Mouse (Mus musculus) forebrain, embryonic 13.5 days (tissue): ENCODE data around the gene Rint1. TPM values are rescaled to one million over a fixed set of nuclear protein-coding genes. Genes with fewer than 3 reads are reported as not detected.

ENCODE experiments used
- ATAC-seq: fragments of 200-750 bp; cut with Nextera tagmentation; 2 replicates; pipeline ENCODE4 v1.8.0; 2017
- H3K27ac ChIP-seq: fragments of 300-500 bp; sonication (generic); 2 replicates; pipeline ENCODE4 v1.5.1; 2015; ENCODE audit warnings: inconsistent platforms, mild to moderate bottlenecking, moderate library complexity
- H3K27me3 ChIP-seq: fragments of 300-500 bp; sonication (generic); 2 replicates; pipeline ENCODE4 v1.6.1; 2015; ENCODE audit warnings: mild to moderate bottlenecking, inconsistent platforms
- H3K36me3 ChIP-seq: fragments of 300-500 bp; sonication (generic); 2 replicates; pipeline ENCODE4 v1.6.1; 2015; ENCODE audit warnings: mild to moderate bottlenecking, inconsistent platforms; ENCODE audit not compliant: poor library complexity, severe bottlenecking
- H3K4me1 ChIP-seq: fragments of 300-500 bp; sonication (generic); 2 replicates; pipeline ENCODE4 v1.6.1; 2015; ENCODE audit warnings: inconsistent platforms
- H3K4me2 ChIP-seq: fragments of 300-500 bp; sonication (generic); 2 replicates; pipeline ENCODE4 v1.6.1; 2015; ENCODE audit warnings: inconsistent platforms, mild to moderate bottlenecking, moderate library complexity
- H3K4me3 ChIP-seq: fragments of 300-500 bp; sonication (generic); 2 replicates; pipeline ENCODE4 v1.5.1; 2015; ENCODE audit warnings: mild to moderate bottlenecking, inconsistent platforms
- H3K9ac ChIP-seq: fragments of 300-500 bp; sonication (generic); 2 replicates; pipeline ENCODE4 v1.6.1; 2015; ENCODE audit warnings: mild to moderate bottlenecking, inconsistent platforms
- H3K9me3 ChIP-seq: fragments of 300-500 bp; sonication (generic); replicated peaks from 2 replicates; pipeline ENCODE4 v1.6.1; 2016; ENCODE audit warnings: inconsistent platforms
- WGBS: fragments of 180-500 bp; shearing (Covaris S2); methylation state at CpG from one replicate; pipeline ENCODE4 v1.1.7; 2015; 5-methylcytosine and 5-hydroxymethylcytosine counted together
- polyA plus RNA-seq: library from polyadenylated mRNA; unstranded; fragments of >200 nt; fragmentation: Nextera tagmentation; extraction: Ambion mirVana; gene quantifications from 2 replicates; pipeline ENCODE4 v1.2.1, GENCODE M21; 2015

Rint1 gene
- 29.8 and 34.8 TPM in 2 replicates for polyA plus RNA-seq

GRCm38 (mm10) chr5:23787536-23788389 lies at the start of gene Rint1:
Gene Rint1, plus strand, starts transcription at chr5:23787711.
- H3K27ac ChIP-seq = no peak within 1 kb of the TSS; the same call in 1 of the 2 replicates

DNA sequence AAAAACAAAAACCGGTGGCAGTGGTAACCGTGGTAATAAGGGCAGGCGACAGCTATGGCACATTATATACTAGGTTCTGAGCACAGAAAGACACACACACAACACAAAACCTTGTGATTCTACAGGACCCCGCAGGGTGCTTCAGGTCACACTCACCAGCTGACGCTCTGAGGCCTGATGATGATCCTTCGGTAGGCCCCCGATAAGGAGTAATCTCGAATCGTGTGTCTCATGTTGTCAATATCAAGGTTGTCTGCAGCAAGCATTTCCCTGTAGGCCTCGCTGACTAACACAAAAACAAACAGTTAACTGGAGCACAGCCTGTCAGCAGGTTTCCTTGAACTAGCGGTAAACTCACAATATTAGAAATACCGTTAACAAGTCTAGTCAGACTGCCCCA lies 44.2 kb upstream of the Rint1 start:
- H3K4me1 ChIP-seq = no peaks in the 10 kb centered on the region
- no peak overlapping the region for H3K9ac ChIP-seq
- H3K4me2 ChIP-seq = no peak overlapping the region
- no peak overlapping the region for H3K27ac ChIP-seq
- H3K9me3 ChIP-seq = no peaks in the 10 kb centered on the region
- no peaks in the 10 kb centered on the region for H3K27me3 ChIP-seq
- WGBS = 96% methylated on average over 12 of the region's 12 CpGs
- no peak overlapping the region for H3K4me3 ChIP-seq
- H3K36me3 ChIP-seq = peaks cover 66% of the 10 kb centered on the region
- no peak for ATAC-seq

More at GRCm38 (mm10) chr5:23787536-23788389, at the start of gene Rint1:
- Histone ChIP-seq H3K4me3 (peak within 1 kb of the TSS; percentile 95), H3K9me3 (no peaks in the 10 kb centered on the region; the same call in 1 of the 2 replicates), H3K36me3 (peaks cover 10% of the 10 kb centered on the region; the same call in 1 of the 2 replicates), H3K4me1 (peaks cover 14% of the 10 kb centered on the region), H3K4me2 (peak within 1 kb of the TSS; percentile 97), H3K9ac (peak within 1 kb of the TSS; percentile 88), H3K27me3 (no peaks in the 10 kb centered on the region)
- peak; percentile 81 for ATAC-seq
- WGBS = 2% methylated on average over 47 of the region's 47 CpGs

GRCm38 (mm10) chr5:23749882-23750281 lies 37.6 kb upstream of the Rint1 start:
- ATAC-seq = no peak
- peaks cover 39% of the 10 kb centered on the region for H3K36me3 ChIP-seq
- no peak overlapping the region for H3K4me3 ChIP-seq
- WGBS = 77% methylated on average over 2 of the region's 2 CpGs
- H3K27me3 ChIP-seq = no peaks in the 10 kb centered on the region
- no peak overlapping the region for H3K27ac ChIP-seq
- H3K9me3 ChIP-seq = no peaks in the 10 kb centered on the region
- H3K4me2 ChIP-seq = no peak overlapping the region
- H3K4me1 ChIP-seq = no peaks in the 10 kb centered on the region
- H3K9ac ChIP-seq = no peak overlapping the region

GRCm38 (mm10) chr5:23755591-23755990 lies 31.9 kb upstream of the Rint1 start:
- Histone ChIP-seq H3K4me3 (no peak overlapping the region), H3K27ac (no peak overlapping the region), H3K4me2 (no peak overlapping the region), H3K4me1 (no peaks in the 10 kb centered on the region), H3K9ac (no peak overlapping the region), H3K27me3 (no peaks in the 10 kb centered on the region), H3K9me3 (no peaks in the 10 kb centered on the region), H3K36me3 (peaks cover 27% of the 10 kb centered on the region)
- no peak for ATAC-seq
- 95% methylated on average over 9 of the region's 9 CpGs for WGBS

DNA sequence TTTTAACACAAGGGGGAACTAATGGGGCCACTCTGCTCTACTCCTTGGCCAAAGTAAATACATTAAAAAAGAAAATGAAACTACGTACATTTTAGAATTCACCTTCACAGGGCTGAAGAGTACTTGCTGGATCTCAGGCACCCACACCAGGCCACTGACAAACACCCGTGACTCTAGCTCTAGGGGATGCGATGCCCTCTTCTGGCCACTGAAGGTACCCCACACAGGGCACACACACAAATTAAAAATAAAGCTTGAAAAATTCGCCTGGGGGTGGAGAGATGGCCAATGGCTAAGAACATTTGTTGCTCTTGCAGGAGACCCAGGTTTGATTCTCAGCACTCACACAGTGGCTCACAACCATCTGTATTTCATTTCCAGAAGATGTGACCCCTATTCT lies 31.1 kb upstream of the Rint1 start:
- WGBS = 98% methylated on average over 4 of the region's 4 CpGs

DNA sequence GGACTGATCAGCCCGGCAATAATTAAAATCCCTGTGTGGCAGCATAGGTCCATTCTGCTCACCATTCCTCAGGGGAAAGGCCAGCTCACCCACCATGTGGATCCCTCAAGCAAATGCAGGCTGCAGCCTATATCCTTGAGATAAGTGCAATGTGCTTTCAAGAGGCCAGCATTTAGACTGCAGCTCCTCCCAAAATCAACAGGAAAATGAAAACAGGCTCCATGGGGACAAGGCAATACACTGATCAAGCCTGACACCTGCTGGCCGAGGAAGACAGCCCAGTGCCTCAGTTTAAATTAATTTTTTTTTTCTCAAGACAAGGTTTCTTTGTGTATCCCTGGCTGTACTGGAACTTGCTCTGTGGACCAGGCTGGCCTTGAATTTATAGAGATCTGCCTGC lies 28.9 kb upstream of the Rint1 start:
- ATAC-seq = peak; percentile 55; the same call in 1 of the 2 replicates
- Histone ChIP-seq H3K4me1 (no peaks in the 10 kb centered on the region), H3K27ac (no peak overlapping the region), H3K27me3 (no peaks in the 10 kb centered on the region), H3K4me2 (no peak overlapping the region), H3K9me3 (no peaks in the 10 kb centered on the region), H3K36me3 (peaks cover 28% of the 10 kb centered on the region), H3K9ac (no peak overlapping the region), H3K4me3 (no peak overlapping the region)
- 53% methylated on average over 2 of the region's 2 CpGs for WGBS

More for the DNA sequence above, 31.1 kb upstream of the Rint1 start:
- Histone ChIP-seq H3K4me2 (no peak overlapping the region), H3K9ac (no peak overlapping the region), H3K4me1 (no peaks in the 10 kb centered on the region), H3K4me3 (no peak overlapping the region), H3K36me3 (peaks cover 25% of the 10 kb centered on the region), H3K27ac (no peak overlapping the region), H3K27me3 (no peaks in the 10 kb centered on the region), H3K9me3 (no peaks in the 10 kb centered on the region)
- no peak for ATAC-seq

- no peak for ATAC-seq
- no peaks in the 10 kb centered on the region for H3K9me3 ChIP-seq
- no peak overlapping the region for H3K4me2 ChIP-seq
- H3K27me3 ChIP-seq = no peaks in the 10 kb centered on the region
- whole genome bisulfite sequencing = 91% methylated on average over 6 of the region's 6 CpGs
- H3K9ac ChIP-seq = no peak overlapping the region
- H3K27ac ChIP-seq = no peak overlapping the region
- H3K4me1 ChIP-seq = no peaks in the 10 kb centered on the region
- no peak overlapping the region for H3K4me3 ChIP-seq
- peaks cover 38% of the 10 kb centered on the region for H3K36me3 ChIP-seq
These were observed 25.0 kb upstream of the Rint1 start for GRCm38 (mm10) chr5:23762531-23762930.

DNA sequence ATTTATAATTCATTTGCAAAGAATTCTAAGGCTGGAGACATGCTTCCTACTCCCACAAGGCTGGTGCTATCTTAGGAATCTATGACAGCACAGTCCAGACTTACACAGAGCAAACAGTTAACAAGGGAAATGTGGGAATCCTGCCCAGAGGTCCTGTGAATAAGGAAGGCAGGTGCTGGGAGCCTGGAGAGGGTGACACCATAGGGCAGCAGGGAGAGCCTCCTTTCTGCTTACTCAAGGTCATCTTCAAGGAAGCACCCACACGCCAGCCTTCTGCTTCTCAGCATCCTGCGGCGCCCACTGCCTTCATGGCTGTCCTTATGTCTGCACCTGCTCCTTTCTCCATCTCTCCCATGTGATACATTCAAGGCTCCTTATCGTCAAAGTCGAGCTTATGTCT lies 23.0 kb upstream of the Rint1 start:
- ATAC-seq = no peak
- WGBS = 97% methylated on average over 5 of the region's 5 CpGs
- no peak overlapping the region for H3K27ac ChIP-seq
- H3K36me3 ChIP-seq = peaks cover 54% of the 10 kb centered on the region
- no peak overlapping the region for H3K4me2 ChIP-seq
- H3K9ac ChIP-seq = no peak overlapping the region
- H3K4me1 ChIP-seq = no peaks in the 10 kb centered on the region
- H3K4me3 ChIP-seq = no peak overlapping the region
- H3K27me3 ChIP-seq = no peaks in the 10 kb centered on the region
- no peaks in the 10 kb centered on the region for H3K9me3 ChIP-seq

DNA sequence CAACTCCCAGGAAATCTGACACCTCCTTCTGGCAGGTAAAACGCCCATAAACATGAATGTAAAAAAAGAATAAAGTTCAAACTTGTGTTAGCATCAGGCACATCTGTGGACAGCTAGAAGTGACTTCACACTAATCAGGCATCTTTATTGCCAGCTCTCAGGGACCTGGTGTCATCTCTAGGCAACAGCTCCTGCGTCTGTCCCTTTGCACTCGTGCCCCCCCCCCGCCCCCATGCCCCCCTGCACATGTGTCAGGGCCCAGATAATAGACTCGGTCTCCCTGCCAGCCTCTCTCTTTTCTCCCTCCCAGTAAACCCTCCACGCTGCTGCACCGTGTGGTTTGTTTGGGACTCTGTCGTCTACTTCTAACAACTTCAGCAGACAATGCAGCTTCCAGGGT lies 16.4 kb upstream of the Rint1 start:
- no peak for ATAC-seq
- Histone ChIP-seq H3K4me3 (no peak overlapping the region), H3K36me3 (peaks cover 49% of the 10 kb centered on the region)

DNA sequence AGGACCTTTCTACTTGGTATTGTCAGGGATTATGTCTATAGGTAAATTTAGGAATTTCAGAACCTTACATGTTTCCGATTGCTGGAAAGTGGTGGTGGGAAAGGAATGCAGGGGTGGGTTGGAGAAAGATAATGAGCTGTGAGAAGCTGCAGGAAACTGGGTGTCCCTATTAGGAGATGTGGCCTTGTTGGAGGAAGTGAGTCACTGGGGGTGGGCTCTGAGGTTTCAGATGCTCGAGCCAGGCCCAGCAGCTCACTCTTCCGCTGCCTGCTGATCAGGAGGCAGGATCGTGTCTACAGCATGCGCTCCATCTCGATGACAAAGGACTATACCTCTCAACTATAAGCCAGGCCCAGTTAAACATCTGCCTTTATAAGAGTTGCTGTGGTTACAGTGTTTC lies 13.3 kb upstream of the Rint1 start:
- peaks cover 33% of the 10 kb centered on the region for H3K36me3 ChIP-seq
- WGBS = 85% methylated on average over 6 of the region's 6 CpGs

More for the DNA sequence above, 16.4 kb upstream of the Rint1 start:
- Histone ChIP-seq H3K4me1 (no peaks in the 10 kb centered on the region), H3K27ac (no peak overlapping the region), H3K4me2 (no peak overlapping the region), H3K9me3 (no peaks in the 10 kb centered on the region), H3K9ac (no peak overlapping the region), H3K27me3 (no peaks in the 10 kb centered on the region)
- WGBS = 73% methylated on average over 8 of the region's 8 CpGs

DNA sequence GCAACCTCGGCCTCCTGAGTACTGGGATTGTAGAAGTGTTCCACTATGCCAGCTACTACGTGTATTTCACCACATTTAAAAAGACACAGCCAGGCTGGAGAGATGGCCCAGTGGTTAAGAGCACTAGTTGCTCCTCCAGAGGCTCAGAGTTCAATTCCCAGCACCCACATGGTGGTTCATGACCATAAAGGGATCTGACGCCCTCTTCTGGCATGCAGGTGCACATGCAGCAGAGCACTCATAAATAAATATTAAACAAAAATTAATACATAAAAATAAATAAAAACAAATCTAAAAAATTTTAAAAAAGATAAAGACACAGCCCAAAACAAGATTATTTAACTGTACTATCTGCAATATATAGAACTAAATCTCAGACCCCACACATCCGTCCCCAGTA lies 7.0 kb upstream of the Rint1 start:
- peaks cover 20% of the 10 kb centered on the region for H3K4me1 ChIP-seq
- H3K4me2 ChIP-seq = no peak overlapping the region
- H3K4me3 ChIP-seq = no peak overlapping the region
- no peaks in the 10 kb centered on the region; the same call in 1 of the 2 replicates for H3K9me3 ChIP-seq
- H3K36me3 ChIP-seq = peaks cover 14% of the 10 kb centered on the region
- H3K27ac ChIP-seq = no peak overlapping the region
- WGBS = 86% methylated on average over 4 of the region's 4 CpGs
- no peak overlapping the region for H3K9ac ChIP-seq
- H3K27me3 ChIP-seq = no peaks in the 10 kb centered on the region
- ATAC-seq = no peak

More for the DNA sequence above, 13.3 kb upstream of the Rint1 start:
- no peak overlapping the region for H3K4me3 ChIP-seq
- no peaks in the 10 kb centered on the region for H3K9me3 ChIP-seq
- H3K9ac ChIP-seq = no peak overlapping the region
- no peak for ATAC-seq
- H3K27ac ChIP-seq = no peak overlapping the region
- H3K4me1 ChIP-seq = no peaks in the 10 kb centered on the region
- H3K4me2 ChIP-seq = no peak overlapping the region
- H3K27me3 ChIP-seq = no peaks in the 10 kb centered on the region

DNA sequence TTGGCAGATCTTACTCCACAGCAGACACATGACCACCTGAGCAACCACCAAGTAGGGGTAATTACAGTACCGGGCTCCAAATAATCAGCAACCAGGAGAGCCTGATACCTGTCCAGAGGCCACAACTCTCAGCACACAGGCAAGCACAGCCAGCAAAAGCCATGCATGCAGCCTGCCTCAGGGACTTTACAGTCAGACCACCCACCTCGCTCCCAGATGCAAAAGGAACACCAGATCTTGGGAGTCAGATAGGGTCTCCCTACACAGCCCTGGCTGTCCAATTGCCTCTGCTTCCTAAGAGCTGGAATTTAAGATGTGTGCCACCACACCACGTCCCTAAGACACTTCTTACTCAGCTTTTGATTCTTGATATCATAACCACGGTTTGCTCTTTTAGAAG lies 6.3 kb upstream of the Rint1 start:
- H3K9ac ChIP-seq = no peak overlapping the region
- H3K27ac ChIP-seq = no peak overlapping the region
- H3K4me2 ChIP-seq = no peak overlapping the region
- peaks cover 10% of the 10 kb centered on the region for H3K36me3 ChIP-seq
- WGBS = 90% methylated on average over 4 of the region's 4 CpGs
- H3K9me3 ChIP-seq = no peaks in the 10 kb centered on the region; the same call in 1 of the 2 replicates
- H3K4me1 ChIP-seq = peaks cover 20% of the 10 kb centered on the region
- no peaks in the 10 kb centered on the region for H3K27me3 ChIP-seq
- H3K4me3 ChIP-seq = no peak overlapping the region
- ATAC-seq = no peak
